Mouse (Mus musculus): ENCODE results near the gene Ap1s1. TPM values are rescaled to one million over a fixed set of nuclear protein-coding genes. Genes with fewer than 3 reads are reported as not detected.

The Ap1s1 gene
- 112 and 125 TPM in 2 replicates for polyA plus RNA-seq (2015; fragmentation: Nextera tagmentation; extraction: Ambion mirVana)

DNA sequence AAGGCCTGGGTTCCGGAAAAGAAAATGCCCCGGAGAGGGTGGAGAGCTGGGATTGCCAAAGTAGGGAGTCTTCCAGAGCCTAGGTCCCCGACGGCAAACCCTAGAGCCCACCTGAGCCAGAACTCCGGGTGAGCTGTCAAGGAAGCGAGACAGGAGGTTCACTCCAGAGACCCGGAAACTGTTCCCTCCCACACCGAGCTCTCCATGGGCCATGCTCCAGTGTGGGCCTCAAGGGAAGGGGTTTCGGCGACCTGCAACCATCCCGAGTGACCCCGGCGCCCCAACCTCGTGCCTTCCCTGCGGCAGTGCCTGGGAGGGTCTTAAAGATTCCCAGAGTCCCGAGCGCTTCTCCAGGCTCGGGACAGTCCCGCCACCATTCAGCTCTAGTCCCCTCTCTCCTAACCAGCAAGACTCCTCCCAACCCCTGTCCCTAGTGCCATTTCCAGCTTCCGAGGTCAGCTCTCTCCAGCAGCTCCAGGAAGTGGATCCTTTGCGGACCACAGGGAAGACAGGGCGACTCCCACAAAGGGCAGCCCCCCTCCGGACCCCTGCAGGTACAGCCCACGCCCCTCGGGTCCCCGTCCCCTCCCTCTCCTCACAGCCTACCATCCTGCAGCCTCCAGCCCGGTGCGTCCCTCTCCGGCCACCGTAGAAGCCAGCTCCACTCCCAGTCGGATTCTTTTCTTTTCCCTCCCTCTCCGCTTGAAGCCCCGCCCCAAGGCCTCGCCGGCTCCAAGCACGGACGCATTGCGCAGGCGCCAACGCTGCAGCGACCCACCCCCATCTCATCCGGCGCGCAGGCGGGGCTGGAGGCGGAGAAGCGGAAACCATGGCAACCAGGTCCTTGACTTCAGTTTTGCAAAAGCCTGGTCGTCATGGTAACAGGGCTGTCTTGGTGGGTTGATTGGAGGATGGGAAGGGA is at the start of gene Ap1s1:
TSS of gene Ap1s1 (minus strand) at position 734 of the 922 bp plus-strand sequence.
- H3K4me2 ChIP-seq (replicated peaks; ENCODE audit: low read depth, low read length), result peak within 1 kb of the TSS; percentile 88
- peak; percentile 98 for DNase-seq (ENCODE audit: low spot score)
- 2% methylated on average over 47 of the region's 48 CpGs for WGBS
- no peaks in the 10 kb centered on the region for H3K9me3 ChIP-seq (ENCODE audit: low read length)
- H3K9ac ChIP-seq (replicated peaks; ENCODE audit: low read depth), result peak within 1 kb of the TSS; percentile 58
- no peaks in the 10 kb centered on the region for H3K36me3 ChIP-seq (ENCODE audit: insufficient read depth, low read length)
- H3K27ac ChIP-seq (ENCODE audit: low read length), result peak within 1 kb of the TSS; percentile 64
- ATAC-seq, result peak; percentile 95
- H3K27me3 ChIP-seq (replicated peaks; ENCODE audit: insufficient read depth, low read length), result no peaks in the 10 kb centered on the region
- TF ChIP-seq EP300 (IDR thresholded peaks at IDR 0.05) (no peak), CTCF (IDR thresholded peaks at IDR 0.05) (no peak)
- peak within 1 kb of the TSS; percentile 69 for H3K4me3 ChIP-seq (ENCODE audit: low read depth, low read length)
- H3K4me1 ChIP-seq (ENCODE audit: insufficient read depth, low read depth, low read length), result peaks cover 5% of the 10 kb centered on the region; the same call in 1 of the 2 replicates

DNA sequence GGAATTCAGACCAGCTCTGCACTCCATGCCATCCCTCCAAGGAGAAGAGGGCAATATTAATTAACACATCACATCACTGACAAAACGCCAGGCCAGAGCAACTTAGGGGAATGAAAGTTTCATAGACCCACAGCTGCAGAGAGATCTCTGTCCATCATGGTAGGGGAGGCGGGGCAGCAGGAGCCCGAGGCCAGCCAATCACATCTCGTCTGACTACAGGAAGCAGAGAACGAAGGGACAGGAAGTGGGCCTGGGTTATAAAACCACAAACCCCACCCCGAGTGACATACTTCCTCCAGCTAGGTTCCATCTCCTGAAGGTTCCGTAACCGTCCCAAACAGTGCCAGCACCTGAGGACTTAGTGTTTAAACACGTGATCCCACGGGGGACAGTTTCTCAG is 49.2 kb upstream of the Ap1s1 start:
- ATAC-seq (no peak), DNase-seq (ENCODE audit: low spot score) (no peak)
- 79% methylated on average over 10 of the region's 10 CpGs for WGBS
- Histone ChIP-seq H3K36me3 (ENCODE audit: insufficient read depth, low read length) (no peaks in the 10 kb centered on the region), H3K4me3 (ENCODE audit: low read depth, low read length) (no peak overlapping the region), H3K27ac (ENCODE audit: low read length) (0 out of 2 replicates have a peak overlapping the region, but pooled peaks have one; percentile 33), H3K9ac (replicated peaks; ENCODE audit: low read depth) (no peak overlapping the region), H3K27me3 (replicated peaks; ENCODE audit: insufficient read depth, low read length) (no peaks in the 10 kb centered on the region), H3K4me1 (ENCODE audit: insufficient read depth, low read depth, low read length) (0 out of 2 replicates have a peak, but pooled peaks cover 5% of the 10 kb centered on the region), H3K4me2 (replicated peaks; ENCODE audit: low read depth, low read length) (no peak overlapping the region), H3K9me3 (ENCODE audit: low read length) (no peaks in the 10 kb centered on the region)
- TF ChIP-seq CTCF (IDR thresholded peaks at IDR 0.05), result no peak
- TF ChIP-seq EP300 (IDR thresholded peaks at IDR 0.05), result no peak

DNA sequence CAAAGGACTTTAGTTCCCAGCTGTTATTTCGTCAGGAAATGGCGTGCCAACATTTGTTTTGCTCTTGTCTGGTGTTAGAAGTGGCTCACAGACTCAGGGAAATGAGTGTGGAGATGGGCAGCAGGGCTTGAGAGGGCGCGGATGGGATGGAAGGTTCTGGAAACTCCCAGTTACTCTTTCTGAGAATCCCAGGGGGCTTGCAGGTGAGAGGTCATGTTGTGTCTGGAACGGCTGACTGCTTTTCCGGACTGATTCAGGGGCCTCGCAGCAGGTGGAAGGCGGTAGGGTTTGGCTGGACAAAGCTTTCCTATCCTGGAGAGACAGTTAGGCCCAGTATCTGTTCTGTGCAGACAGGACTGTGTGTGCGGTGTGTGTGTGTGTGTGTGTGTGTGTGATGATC is 47.8 kb upstream of the Ap1s1 start:
- peak overlapping the region; percentile 38; the same call in 1 of the 2 replicates for H3K27ac ChIP-seq (ENCODE audit: low read length)
- no peak for TF ChIP-seq EP300 (IDR thresholded peaks at IDR 0.05)
- no peak for TF ChIP-seq CTCF (IDR thresholded peaks at IDR 0.05)
- no peaks in the 10 kb centered on the region for H3K9me3 ChIP-seq (ENCODE audit: low read length)
- H3K4me2 ChIP-seq (replicated peaks; ENCODE audit: low read depth, low read length), result no peak overlapping the region
- H3K9ac ChIP-seq (replicated peaks; ENCODE audit: low read depth), result no peak overlapping the region
- 0 out of 2 replicates have a peak, but pooled peaks cover 5% of the 10 kb centered on the region for H3K4me1 ChIP-seq (ENCODE audit: insufficient read depth, low read depth, low read length)
- 58% methylated on average over 9 of the region's 9 CpGs for WGBS
- H3K4me3 ChIP-seq (ENCODE audit: low read depth, low read length), result no peak overlapping the region
- no peak for DNase-seq (ENCODE audit: low spot score)
- H3K27me3 ChIP-seq (replicated peaks; ENCODE audit: insufficient read depth, low read length), result no peaks in the 10 kb centered on the region
- no peaks in the 10 kb centered on the region for H3K36me3 ChIP-seq (ENCODE audit: insufficient read depth, low read length)
- no peak for ATAC-seq

DNA sequence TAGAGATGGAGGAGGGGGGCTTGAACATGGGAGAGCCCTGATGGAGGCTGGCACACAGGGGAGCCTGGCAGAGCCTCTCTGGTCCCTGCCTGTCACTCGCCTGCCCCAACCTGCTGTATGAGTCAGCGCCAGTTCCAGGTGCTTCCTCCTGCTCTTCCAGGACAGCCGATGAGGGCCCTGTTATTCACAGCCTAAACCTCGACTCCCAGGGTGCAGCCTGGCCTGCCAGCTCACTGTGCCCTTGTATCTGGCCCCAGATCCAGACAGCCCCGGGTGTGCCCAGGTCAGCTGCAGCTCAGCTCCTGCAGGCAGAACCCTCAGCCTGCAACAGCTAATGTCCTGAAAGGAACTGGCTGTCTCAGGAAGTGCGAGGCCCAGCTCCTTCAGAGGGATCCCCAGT is 45.6 kb upstream of the Ap1s1 start:
- no peak for ATAC-seq
- no peaks in the 10 kb centered on the region for H3K9me3 ChIP-seq (ENCODE audit: low read length)
- no peak for DNase-seq (ENCODE audit: low spot score)
- 51% methylated on average over 6 of the region's 6 CpGs for WGBS
- TF ChIP-seq EP300 (IDR thresholded peaks at IDR 0.05) (no peak), CTCF (IDR thresholded peaks at IDR 0.05) (no peak)
- no peak overlapping the region for H3K9ac ChIP-seq (replicated peaks; ENCODE audit: low read depth)
- H3K4me1 ChIP-seq (ENCODE audit: insufficient read depth, low read depth, low read length), result 0 out of 2 replicates have a peak, but pooled peaks cover 5% of the 10 kb centered on the region
- H3K27me3 ChIP-seq (replicated peaks; ENCODE audit: insufficient read depth, low read length), result no peaks in the 10 kb centered on the region
- H3K27ac ChIP-seq (ENCODE audit: low read length), result no peak overlapping the region
- H3K4me2 ChIP-seq (replicated peaks; ENCODE audit: low read depth, low read length), result no peak overlapping the region
- no peaks in the 10 kb centered on the region for H3K36me3 ChIP-seq (ENCODE audit: insufficient read depth, low read length)
- H3K4me3 ChIP-seq (ENCODE audit: low read depth, low read length), result no peak overlapping the region

DNA sequence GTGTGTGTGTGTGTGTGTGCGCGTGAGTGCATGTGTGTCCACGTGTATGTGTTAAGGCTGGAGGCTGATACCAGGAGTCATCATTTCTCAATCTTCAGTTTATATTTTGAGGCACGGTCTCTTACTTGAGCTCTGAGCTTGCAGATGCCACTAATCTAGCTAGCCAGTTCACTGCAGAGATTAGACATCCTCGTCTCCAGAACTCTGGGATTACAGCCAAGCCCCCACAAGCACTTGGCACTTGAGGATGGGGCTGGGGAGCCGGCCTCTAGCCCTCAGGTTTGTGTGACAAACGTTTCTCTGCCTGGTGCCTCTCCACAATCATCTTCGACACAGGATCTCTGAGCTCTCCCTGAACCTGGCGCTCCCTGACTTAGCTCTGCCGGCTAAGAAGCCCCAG is 44.9 kb upstream of the Ap1s1 start:
- H3K4me2 ChIP-seq (replicated peaks; ENCODE audit: low read depth, low read length), result no peak overlapping the region
- 0 out of 2 replicates have a peak, but pooled peaks cover 2% of the 10 kb centered on the region for H3K4me1 ChIP-seq (ENCODE audit: insufficient read depth, low read depth, low read length)
- H3K36me3 ChIP-seq (ENCODE audit: insufficient read depth, low read length), result no peaks in the 10 kb centered on the region
- H3K9ac ChIP-seq (replicated peaks; ENCODE audit: low read depth), result no peak overlapping the region
- no peak overlapping the region for H3K27ac ChIP-seq (ENCODE audit: low read length)
- DNase-seq (ENCODE audit: low spot score) (no peak), ATAC-seq (no peak)
- TF ChIP-seq EP300 (IDR thresholded peaks at IDR 0.05), result no peak
- no peak for TF ChIP-seq CTCF (IDR thresholded peaks at IDR 0.05)
- no peaks in the 10 kb centered on the region for H3K27me3 ChIP-seq (replicated peaks; ENCODE audit: insufficient read depth, low read length)
- WGBS, result 54% methylated on average over 10 of the region's 10 CpGs
- H3K4me3 ChIP-seq (ENCODE audit: low read depth, low read length), result no peak overlapping the region
- no peaks in the 10 kb centered on the region for H3K9me3 ChIP-seq (ENCODE audit: low read length)

DNA sequence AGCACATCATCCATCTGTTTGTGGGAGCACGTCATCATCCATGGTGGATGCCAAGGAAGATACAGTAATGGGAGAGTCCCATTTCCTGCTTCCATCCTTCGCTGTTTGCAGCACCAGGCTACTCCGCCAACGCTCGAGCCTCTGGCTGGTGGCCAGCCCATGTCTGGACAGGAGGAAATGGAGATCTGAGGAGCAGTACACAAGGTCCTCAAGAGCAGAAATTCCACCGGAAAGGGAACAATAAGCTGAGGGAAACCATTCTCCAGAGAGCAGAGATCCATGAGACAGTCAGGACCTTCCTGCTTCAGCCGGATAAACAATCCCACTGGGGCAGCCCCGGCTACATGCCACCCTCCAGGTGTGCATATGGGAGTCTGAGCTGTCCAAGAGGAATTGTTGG is 41.5 kb upstream of the Ap1s1 start:
- H3K36me3 ChIP-seq (ENCODE audit: insufficient read depth, low read length), result no peaks in the 10 kb centered on the region
- H3K9ac ChIP-seq (replicated peaks; ENCODE audit: low read depth), result no peak overlapping the region
- no peak overlapping the region for H3K4me2 ChIP-seq (replicated peaks; ENCODE audit: low read depth, low read length)
- H3K27ac ChIP-seq (ENCODE audit: low read length), result no peak overlapping the region
- TF ChIP-seq CTCF (IDR thresholded peaks at IDR 0.05) (no peak), EP300 (IDR thresholded peaks at IDR 0.05) (peak; percentile 97)
- 51% methylated on average over 8 of the region's 8 CpGs for WGBS
- no peak overlapping the region for H3K4me3 ChIP-seq (ENCODE audit: low read depth, low read length)
- DNase-seq (ENCODE audit: low spot score) (peak; percentile 80), ATAC-seq (peak; percentile 91)
- no peaks in the 10 kb centered on the region for H3K9me3 ChIP-seq (ENCODE audit: low read length)
- H3K4me1 ChIP-seq (ENCODE audit: insufficient read depth, low read depth, low read length), result no peaks in the 10 kb centered on the region
- H3K27me3 ChIP-seq (replicated peaks; ENCODE audit: insufficient read depth, low read length), result no peaks in the 10 kb centered on the region

All from lung, postnatal 0 days (tissue).